22 mouse cellular contexts compared by ENCODE assay signal in genomic region chr6:48597233-48597625, GRCm38 (mm10). TPM values are rescaled to one million over a fixed set of nuclear protein-coding genes. Genes with fewer than 3 reads are reported as not detected.
"Had no signal": no experiment of that assay in that cellular context is flagged by ENCODE, and none has a peak within 500 bp of the region (broad histone marks: within the 10 kb centered on the region; RNA-seq: fewer than 3 reads in every experiment).

No protein-coding gene starts in this region.

- H3K4me3 ChIP-seq: kidney, embryonic 15.5 days; limb, embryonic 13.5 days; liver, embryonic 15.5 days; neural tube, embryonic 12.5 days; stomach, embryonic 15.5 days had no signal

- DNase-seq: kidney, adult 11 months; kidney, postnatal 14 days; lung, embryonic 14.5 days; lung, postnatal 10 days; lung, postnatal 4 days; midbrain, embryonic 14.5 days; retina, postnatal 1 day; right cerebral cortex, postnatal 14 days; thymus, adult 18-20 months; thymus, postnatal 14 days had no signal

- H3K4me2 ChIP-seq: kidney, embryonic 15.5 days; limb, embryonic 13.5 days; liver, embryonic 15.5 days; lung, embryonic 14.5 days; neural tube, embryonic 12.5 days; stomach, embryonic 15.5 days had no signal

- H3K9me3 ChIP-seq: liver, embryonic 15.5 days; stomach, embryonic 15.5 days had no signal

- H3K9ac ChIP-seq: kidney, embryonic 15.5 days; limb, embryonic 13.5 days; liver, embryonic 15.5 days; lung, embryonic 14.5 days; neural tube, embryonic 12.5 days; stomach, embryonic 15.5 days had no signal

- H3K27ac ChIP-seq: kidney, embryonic 15.5 days; limb, embryonic 13.5 days; liver, embryonic 15.5 days; neural tube, embryonic 12.5 days; stomach, embryonic 15.5 days had no signal

- H3K27me3 ChIP-seq: kidney, embryonic 15.5 days; limb, embryonic 13.5 days; liver, embryonic 15.5 days; neural tube, embryonic 12.5 days; stomach, embryonic 15.5 days had no signal

RNA-seq across cellular contexts. Expression of gene Gm44965, which starts 3.5 kb away (rescaled TPM):
- total RNA-seq: layer of hippocampus, postnatal 25 days; left cerebral cortex, postnatal 36 days; liver, adult 2 months; megakaryocyte-erythroid progenitor cell, adult 5-6 weeks; neutrophil, adult 5-6 weeks had no signal
- polyA plus RNA-seq: intestine, embryonic 14.5 days; kidney, embryonic 15.5 days; limb, embryonic 13.5 days; liver, adult 2 months; liver, embryonic 15.5 days; lung, embryonic 14.5 days; midbrain, embryonic 14.5 days; neural tube, embryonic 12.5 days; spleen, adult 2 months; stomach, embryonic 15.5 days had no signal

RNA-seq across cellular contexts. Expression of gene Gm45021, which starts 7.8 kb away (rescaled TPM):
- total RNA-seq: layer of hippocampus, postnatal 25 days; left cerebral cortex, postnatal 36 days; liver, adult 2 months; megakaryocyte-erythroid progenitor cell, adult 5-6 weeks; neutrophil, adult 5-6 weeks had no signal
- polyA plus RNA-seq: intestine, embryonic 14.5 days; kidney, embryonic 15.5 days; limb, embryonic 13.5 days; liver, adult 2 months; liver, embryonic 15.5 days; lung, embryonic 14.5 days; midbrain, embryonic 14.5 days; neural tube, embryonic 12.5 days; spleen, adult 2 months; stomach, embryonic 15.5 days had no signal

RNA-seq across cellular contexts. Expression of gene Rarres2, which starts 24.6 kb away (rescaled TPM):
- total RNA-seq: neutrophil, adult 5-6 weeks had no signal
